Mouse (Mus musculus) frontal cortex, postnatal 36 days (tissue): ENCODE data around the gene Zc3h10.
"Not testable (repeated sequence)": the region's sequence is repeated elsewhere in the genome, so short reads cannot be mapped to it uniquely, and the experiment has no call there.

Source experiments
- DNase-seq, 2 experiments: peaks; one replicate each; pipeline ENCODE4 v3.0.0; 2022; ENCODE audit warnings: low spot score in 2 of 2

Gene Zc3h10

DNA sequence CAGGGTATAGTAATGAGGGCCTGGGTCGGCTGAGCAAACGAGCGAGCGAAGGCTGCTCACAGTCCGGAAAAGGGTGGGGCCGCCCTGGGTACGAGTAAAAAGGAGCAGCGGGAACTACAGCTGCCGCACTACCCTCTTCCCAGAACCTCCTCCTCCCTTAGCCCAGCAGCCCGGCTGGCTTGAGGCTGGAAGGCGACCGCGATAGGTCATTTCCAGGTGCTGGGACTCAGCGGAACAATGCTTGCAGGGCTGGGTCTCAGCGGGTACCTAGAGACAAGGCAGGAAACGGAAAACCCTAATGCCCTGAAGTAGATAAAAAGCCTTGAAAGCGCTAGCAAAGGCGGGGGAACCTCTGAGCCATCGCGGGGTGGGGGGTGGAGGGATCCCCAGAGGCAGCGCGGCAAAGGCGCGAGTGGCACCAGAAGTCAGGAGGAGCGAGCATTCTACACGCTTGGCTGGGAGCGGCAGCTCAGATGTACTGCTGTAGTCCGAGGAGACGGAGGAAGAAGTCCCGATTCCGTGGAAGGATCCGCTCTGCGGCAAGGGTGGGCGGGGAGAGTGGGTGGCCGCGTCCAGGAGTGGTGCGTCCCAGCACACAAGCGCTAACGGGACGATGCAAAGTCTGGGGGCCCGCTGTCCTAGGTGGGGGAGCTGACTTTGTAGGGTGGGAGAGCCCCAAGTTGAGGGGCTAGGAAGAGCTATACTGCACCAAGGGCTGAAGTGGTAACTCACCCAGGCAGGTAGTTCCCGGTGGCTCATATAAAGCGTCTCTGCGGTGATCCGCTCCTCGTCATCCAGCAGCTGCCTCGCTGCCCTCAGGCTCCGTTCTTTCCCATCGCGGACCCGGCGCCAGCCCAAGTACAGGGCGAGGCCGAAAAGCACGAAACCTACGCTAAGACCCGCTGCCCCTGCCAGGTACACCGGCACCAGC, 22.6 kb downstream of the Zc3h10 start:
- peak; percentile 37 to 47 for DNase-seq

DNA sequence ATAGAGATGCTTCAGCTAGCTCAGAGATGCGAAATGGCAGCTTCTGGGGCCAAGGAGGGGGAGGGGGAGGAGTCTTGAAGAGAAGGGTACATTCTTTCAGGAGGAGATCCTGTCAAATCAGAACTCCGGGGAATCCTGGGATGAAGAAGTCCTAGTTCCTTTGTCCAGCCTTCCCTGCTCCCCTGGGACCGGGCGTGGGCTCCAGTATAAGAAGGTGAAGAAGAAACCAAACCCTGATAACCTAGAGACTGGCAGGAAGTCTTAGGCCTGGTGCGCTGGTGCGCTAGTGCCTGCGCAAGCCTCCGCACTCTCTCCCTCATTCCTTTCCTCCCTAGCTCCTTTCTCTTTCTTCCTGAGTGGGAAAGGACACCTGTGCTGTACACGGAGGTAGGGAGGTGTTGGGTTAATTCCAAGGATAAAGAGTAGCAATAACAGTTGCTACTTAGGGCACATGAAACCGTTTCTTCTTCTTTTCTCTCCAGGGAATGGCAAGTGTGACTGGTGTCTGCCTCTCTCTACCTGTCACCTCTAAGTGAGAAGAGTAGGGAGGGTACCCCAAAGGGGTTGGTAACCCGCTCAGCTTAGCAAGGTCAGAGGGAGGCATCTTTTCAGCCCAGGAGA, 23.4 kb downstream of the Zc3h10 start:
- no peak for DNase-seq

DNA sequence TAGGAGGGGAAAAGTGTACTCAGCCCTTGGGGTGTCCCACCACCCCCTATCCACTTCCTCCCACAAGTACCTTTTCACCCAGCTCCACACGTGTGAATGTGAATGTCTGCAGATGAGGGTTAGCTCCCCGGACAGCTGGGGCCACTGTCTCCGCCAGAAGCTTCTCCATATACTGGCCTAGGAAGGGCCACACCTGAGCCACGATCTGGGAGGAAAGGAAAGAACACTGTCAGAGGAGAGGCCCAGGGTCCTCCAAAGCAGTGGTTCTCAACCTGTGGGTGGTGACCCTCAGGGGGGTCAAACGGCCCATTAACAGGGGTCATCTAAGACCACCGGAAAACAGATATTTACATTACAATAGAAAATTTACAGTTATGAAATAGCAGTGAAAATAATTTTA, 25.2 kb downstream of the Zc3h10 start:
- DNase-seq, result no peak

DNA sequence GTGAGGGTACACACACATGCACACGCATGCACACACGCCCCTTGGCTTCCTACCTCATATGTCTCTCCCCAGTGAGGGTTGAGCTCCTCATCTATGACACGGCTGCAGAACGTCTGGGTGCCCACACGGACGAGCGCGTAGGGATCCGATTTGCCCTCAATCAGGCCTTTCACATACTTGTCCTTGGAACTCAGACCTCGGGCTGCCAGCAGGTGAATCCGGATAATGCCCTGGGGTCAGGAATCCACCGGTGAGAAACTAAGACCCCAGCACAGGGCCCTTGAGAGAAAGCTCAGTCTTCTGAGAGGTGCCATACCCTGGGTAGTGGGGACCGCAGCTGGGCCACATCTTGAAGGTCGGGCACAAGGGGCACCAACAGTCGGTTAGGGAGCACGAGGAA, 27.0 kb downstream of the Zc3h10 start:
- DNase-seq, result no peak

DNA sequence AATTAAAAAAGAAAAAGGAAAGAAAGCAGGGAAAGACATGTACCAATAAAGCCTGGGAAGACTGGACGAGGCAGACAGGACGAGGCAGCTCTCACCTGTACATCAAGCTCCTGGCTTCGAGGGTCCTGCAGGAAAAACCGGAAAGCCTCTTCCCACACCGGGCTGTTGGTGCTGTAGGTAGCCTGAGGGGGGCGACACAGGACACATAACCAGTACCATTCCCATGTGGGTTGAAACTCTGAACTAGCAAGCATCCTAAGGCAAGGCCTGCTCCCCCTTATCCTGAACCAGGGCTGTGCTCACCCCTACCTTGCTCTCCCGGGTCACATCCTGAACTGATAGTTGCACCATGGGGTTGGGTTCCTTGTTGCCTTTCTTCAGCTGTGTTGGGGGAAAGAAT, 28.7 kb downstream of the Zc3h10 start:
- DNase-seq, result peak; percentile 29 to 48

DNA sequence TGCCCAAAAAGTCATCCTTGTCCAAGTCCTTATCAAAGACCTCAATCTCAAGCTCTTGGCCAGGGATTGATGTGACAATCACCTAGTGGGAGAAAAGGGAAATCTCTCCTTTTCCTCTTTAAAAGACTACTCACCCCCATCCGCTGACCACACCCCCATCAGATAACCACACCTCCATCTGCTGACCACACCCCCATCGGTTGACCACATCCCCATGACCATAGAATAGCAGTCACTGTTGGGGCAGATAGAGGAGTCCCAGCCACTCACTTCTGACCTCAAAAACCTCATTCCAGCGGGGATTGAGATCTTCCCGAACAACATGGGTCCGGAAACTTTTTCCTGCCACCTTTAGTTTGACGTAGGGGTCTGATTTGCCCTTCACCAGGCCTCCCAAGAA, 30.9 kb downstream of the Zc3h10 start:
- DNase-seq, result no peak

DNA sequence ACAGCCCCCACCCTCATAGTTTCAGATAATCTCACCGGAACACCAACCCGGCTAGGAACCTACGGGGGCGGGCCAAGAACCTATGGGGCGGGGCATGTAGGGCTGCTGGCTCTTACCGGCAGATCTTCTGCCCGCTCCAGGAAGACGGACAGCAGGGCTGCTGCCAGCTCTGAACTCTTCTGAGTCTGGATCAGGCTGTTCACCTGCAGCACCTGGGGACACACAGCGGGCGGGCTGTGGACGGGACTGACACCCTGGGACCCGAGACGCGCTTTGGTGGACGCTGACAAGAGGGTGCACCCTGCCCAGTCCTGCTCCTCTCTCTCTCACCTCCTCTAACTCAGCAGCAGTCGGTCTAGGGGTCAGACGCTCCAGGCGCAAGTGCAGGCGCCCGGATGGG, 31.5 kb downstream of the Zc3h10 start:
- no peak for DNase-seq

DNA sequence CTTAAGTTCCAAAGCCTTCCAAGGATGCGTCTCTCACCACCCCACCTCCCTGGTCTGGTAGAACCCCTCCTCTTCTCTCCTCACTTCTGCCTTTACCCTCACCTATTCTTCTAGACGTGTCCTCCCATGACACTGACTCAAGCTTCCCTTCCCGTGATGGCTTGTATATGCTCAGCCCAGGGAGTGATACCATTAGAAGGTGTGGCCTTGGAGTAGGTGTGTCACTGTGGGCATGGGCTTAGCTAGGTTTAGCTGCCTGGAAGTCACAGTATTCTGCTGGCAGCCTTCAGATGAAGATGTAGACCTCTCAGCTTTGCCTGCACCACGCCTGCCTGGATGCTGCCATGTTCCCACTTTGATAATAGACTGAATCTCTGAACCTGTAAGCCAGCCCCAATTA, 32.5 kb downstream of the Zc3h10 start:
- DNase-seq, result no peak

DNA sequence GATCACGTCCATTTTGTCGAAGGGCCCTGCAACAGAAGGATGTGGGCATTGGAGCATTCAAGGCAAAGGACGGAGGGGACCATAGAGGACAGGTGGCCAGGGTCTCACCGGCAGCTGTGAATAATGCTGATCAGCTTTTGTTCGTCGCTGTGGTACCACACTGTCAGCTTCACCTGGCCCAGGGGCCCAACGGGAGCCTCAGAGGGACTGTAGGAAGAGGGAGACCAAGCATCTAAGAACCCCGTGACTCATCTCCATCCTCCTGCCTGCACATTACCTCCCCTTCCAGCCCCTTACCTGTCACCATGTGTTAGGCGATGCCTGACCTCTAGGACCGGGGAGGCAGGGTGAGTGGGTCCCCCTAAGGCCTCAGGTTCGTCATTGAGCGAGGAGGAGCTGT, 35.8 kb downstream of the Zc3h10 start:
- DNase-seq, result no peak

DNA sequence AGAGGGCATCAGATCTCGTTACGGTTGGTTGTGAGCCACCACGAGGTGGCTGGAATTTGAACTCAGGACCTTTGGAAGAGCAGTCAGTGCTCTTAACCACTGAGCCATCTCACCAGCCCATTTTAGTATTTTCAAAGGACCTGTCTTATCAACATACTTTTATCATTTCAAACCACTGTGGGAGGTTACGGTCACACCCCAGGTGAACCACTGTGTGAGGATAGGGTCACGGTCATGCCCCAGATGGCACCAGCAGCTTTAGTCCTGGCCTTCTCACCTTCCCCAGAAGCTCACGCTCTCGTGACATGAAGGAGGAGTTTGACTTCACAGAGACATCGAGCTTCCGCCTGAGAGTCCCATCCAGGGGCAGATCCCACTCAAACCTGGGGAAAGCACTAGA, 36.4 kb downstream of the Zc3h10 start:
- DNase-seq, result no peak

DNA sequence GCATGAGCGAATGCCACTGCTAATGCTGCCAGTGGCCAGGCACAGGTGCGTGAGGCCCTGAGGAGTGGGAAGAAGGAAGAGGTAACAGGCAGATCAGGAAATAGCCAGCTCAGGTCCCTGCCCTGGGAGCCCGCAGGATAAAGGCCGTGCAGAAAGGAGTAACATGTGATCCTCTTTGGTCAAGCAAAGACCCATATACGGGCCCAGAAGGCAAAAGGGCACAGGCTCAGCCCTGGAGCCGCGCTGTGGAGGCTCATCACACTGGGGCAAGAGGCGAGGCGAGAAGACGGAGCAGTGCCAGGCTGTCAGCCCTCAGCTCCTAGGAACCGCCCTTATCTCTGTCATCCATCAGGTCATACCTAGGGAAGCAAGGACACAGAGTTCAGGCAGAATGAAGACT, 37.3 kb downstream of the Zc3h10 start:
- DNase-seq, result no peak

DNA sequence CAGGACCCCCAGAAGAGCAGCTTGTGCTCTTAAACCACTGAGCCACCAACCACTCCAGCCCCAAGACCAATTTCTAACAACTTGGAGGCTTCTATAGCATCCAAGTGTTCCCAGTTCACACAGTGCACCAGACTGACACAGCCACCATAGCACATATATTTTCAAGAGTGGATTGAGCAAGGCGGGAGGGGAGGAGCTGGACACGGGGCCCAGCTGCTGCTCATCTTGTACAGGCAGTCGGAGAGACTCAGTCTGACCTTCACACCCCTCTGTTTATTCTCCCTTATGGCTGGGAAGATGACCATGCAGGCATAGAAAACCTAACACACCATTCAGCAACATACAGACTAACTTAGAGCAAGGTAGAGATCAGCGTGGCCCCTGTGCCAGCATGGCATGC, 37.7 kb downstream of the Zc3h10 start:
- no peak for DNase-seq

DNA sequence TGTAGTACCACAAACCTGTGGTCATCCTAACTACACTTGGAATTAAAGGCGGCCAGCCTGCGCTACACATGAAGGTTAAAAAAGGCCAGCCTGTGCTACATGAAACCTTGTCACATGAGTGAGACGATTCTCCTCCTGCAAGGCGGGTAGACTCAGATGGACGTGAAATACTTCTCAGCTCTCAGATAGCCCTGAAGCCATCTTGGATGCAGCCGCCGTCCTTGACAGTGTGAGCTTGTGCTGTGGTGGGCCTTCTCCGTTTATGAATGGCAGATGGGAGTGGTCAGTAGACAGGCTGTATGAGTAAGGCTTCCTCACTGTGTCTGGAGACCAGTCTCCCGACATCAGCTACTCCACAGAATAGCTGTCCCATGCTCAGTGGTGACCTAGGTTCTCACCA, 38.4 kb downstream of the Zc3h10 start:
- no peak for DNase-seq

DNA sequence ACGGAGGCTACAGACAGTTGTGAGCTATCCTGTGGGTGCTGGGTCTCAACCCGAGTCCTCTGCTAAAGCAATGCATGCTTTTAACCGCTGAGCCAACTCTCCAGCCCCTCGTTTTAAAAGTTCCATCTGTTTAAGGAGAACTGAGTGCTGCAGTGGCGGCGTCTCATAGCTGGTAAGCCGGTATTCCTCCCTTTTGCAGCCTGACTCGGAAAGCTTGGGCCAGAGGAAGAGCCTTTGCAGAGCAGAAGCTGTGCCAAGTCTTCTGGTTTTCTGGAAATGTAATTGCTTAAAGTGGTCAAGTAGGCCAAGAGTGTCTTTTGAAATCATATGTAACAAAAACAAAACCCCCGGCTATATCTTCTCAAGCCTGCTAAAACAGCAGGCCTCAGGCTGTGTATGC, 39.3 kb downstream of the Zc3h10 start:
- DNase-seq, result no peak

DNA sequence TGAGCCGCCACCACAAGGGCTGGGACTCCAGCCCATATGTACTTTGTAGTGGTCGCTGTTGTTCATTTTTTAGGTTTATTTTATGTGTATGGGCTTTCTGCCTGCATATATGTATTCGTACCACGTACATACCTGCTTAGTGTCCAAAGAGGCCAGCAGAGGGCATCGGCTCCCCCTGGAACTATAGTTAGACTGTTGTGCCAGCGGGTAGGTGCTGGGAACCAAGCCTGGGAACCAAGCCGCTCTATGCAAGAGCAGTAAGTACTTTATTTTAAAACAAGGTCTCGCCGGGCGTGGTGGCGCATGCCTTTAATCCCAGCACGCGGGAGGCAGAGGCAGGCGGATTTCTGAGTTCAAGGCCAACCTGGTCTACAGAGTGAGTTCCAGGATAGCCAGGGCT, 41.6 kb downstream of the Zc3h10 start:
- no peak for DNase-seq

DNA sequence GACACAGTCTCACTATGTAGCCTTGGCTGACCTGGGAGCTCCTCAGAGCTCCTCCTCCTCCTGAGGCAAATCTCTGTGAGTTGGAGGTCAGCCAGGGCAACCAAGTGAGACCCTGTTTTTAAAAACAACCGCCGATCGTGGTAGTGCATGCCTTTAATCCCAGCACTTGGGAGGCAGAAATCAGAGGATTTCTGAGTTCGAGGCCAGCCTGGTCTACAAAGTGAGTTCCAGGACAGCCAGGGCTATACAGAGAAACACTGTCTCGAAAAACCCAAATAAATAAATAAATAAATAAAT, 42.3 kb downstream of the Zc3h10 start:
- not testable (repeated sequence) for DNase-seq

DNA sequence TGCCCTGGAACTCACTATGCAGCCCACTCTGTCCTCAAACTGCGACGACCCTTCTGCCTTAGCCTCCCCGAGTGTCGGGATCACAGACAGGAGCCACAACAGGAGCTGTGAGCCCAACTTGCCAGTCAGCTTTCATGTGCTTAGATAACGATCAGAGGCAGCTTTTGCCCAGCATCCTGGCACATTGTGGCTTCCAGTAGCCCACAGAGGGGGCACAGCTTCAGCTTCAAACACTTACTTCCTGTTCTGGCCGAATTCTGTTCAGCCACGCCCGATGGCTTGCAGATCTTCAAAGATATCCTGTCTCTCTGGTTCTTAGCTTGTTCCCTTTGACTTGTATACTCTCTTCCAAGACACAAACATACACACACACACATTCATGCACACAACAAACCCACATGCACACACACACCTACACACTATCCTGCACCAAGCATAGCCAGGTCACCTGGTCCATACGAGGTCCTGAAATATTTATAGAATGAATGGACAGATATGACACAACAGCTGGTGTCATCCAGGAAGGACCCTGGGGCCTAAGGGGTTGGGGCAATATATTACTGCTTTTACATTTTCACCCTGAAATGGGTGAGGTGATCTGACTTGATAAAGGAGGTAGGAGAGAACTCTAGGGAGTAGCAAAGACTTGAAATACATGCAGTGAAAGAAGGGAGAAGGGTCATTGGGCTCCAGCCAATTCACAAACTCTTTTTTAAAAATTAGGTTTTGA, 42.8 kb downstream of the Zc3h10 start:
- no peak for DNase-seq

DNA sequence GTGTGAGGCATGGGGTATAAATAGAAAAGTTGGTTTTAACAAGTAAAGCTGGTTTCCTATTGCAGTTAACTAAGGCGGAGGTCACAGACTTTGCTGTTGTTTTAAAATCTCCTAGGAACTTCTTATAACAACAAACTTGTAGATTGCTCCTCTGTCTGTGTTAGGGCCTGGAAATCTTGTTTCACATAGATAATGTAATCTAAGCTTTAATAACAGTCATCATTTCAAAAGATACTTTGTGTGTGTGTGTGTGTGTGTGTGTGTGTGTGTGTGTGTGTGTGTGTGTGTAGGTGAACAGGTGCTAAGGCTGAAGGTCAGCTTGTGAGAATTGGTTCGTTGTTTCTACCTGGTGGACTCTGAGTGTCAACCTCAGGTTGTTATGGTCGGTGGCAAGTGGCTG, 43.6 kb downstream of the Zc3h10 start:
- no peak for DNase-seq

DNA sequence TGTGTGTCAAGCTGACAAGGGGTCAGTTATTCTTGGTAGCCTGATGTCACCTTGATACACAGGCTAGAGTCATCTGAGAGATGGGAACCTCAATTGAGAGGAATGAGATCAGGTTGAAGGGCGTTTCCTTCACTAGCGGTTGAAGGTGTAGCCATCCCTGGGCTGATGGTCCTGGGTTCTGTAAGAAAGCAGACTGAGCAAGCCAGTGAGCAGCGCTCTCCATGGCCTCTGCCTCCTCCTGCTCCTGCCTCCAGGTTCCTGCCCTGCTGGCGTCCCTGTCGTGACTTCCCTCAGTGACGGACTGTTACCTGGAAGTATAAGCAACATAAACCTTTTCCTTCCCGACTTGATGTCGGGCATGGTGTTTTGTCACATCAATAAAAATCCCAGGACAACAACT, 44.0 kb downstream of the Zc3h10 start:
- DNase-seq, result no peak

DNA sequence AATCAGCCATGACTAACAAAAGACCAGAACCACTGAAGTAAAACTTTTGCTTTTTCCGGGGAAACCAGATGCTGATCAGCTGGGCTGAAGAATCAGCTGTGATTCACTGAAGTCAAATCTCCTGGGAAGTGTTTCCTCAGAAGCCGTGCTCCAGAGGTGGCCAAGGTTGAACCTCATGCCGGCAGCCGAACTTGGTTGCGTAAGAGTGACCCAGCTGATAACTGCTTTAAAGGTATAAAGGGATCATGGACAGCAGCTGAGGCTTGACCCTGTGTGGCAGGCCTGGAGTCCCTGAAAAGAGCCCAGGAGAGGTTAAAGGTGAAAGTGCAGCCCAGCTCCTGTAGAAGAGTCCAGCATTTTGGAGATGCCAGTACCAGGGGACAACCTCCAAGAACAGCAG, 45.2 kb downstream of the Zc3h10 start:
- DNase-seq, result no peak

DNA sequence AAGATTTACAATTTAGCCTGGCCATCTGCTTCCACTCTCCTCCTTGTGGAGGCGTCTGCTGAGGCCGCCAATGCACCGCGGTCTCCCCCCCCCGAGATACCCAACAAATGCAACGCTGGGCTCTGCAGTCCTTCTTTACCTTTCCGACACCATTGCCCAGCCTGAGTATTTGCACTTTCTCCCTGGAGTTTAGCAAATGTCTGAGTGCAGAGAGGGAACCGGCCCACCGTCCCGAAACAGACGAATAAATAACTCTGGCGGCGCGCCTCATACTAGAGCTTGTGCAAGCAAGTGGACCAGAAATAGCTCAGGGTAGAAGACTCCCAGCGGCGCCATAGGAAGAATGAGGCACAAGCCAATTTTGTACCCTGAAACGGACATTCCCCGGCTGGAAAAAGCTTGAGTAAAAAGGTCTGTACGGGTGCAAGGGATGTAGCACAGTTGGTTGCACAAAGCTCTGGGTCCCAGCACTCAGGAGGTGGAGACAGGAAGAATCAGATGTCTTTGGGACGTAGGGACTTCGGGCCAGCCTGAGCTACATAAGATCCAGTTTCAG, 48.4 kb downstream of the Zc3h10 start:
- peak; percentile 55 to 70 for DNase-seq

DNA sequence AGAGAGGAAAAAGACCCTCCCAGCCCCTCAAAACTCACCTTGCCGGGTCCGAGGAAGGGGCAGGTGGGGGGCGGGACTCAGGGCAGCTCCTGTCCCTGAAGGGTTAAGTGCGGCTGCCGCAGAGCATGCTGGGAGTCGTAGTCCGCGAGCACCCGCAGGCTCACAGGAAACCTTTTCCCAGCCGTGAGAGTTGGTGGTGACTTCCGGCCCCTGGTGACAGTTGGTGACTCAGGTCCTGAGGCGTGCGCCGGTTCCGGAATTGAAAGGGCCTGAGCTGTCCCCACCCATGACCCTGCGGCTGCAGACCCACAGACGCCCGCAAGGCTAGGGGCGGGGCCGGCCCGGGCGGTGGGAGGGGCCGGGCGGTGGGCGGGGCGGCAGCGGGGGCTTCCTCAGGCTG, 49.0 kb downstream of the Zc3h10 start, which contains the start of gene Myl6b:
Myl6b (minus strand) TSS at position 96 of the 400 bp plus-strand sequence.
- peak; percentile 93 to 96 for DNase-seq
